Comparison of ENCODE assay signal across 8 mouse cellular contexts in genomic region chr6:82714243-82714642, GRCm38 (mm10). TPM values are rescaled to one million over a fixed set of nuclear protein-coding genes. Genes with fewer than 3 reads are reported as not detected.
A peak's percentile ranks its signal among the peaks of the same experiment; 100 is the strongest.
DNase-seq lines count a peak whose midpoint lies in the region; ATAC-seq lines count a peak whose summit lies in the region.

No protein-coding gene starts in this region.

- H3K9ac ChIP-seq in midbrain, embryonic 11.5 days (ENCODE audit: low read length): no peak overlapping the region

- DNase-seq in adrenal gland, adult (ENCODE audit: inconsistent age in 2 of 2, low spot score in 1 of 2): peak; percentile 78 to 92
- peak; percentile 63 to 84 for DNase-seq in cerebellum, postnatal 4 days (ENCODE audit: low spot score in 2 of 2)
- DNase-seq in gastrocnemius, adult 8-10 months (ENCODE audit: low spot score in 2 of 2): peak; percentile 53 to 63
- peak; percentile 84 for DNase-seq in induced T-regulatory cell, adult 2 months (ENCODE audit: low read depth)
- DNase-seq in left cerebral cortex, adult 8-10 months (ENCODE audit: low spot score in 2 of 2): peak; percentile 21 to 75
- DNase-seq in midbrain, embryonic 11.5 days (ENCODE audit: low spot score, missing footprints): peak; percentile 98
- peak; percentile 49 to 64 for DNase-seq in right cerebral cortex, postnatal 36 days (ENCODE audit: low spot score in 2 of 2)
- DNase-seq in yolk sac, embryonic 10.5 days (ENCODE audit: low spot score): no peak

- H3K27ac ChIP-seq in midbrain, embryonic 11.5 days (ENCODE audit: low read depth, low read length): no peak overlapping the region

- H3K27me3 ChIP-seq in midbrain, embryonic 11.5 days (ENCODE audit: control insufficient read depth, insufficient read depth, low read length): no peaks in the 10 kb centered on the region

- H3K4me1 ChIP-seq in midbrain, embryonic 11.5 days (ENCODE audit: control insufficient read depth, insufficient read depth, low read length): no peaks in the 10 kb centered on the region

- H3K4me3 ChIP-seq in midbrain, embryonic 11.5 days (ENCODE audit: low read depth, low read length): no peak overlapping the region

- H3K9me3 ChIP-seq in midbrain, embryonic 11.5 days (ENCODE audit: control insufficient read depth, low read length): no peaks in the 10 kb centered on the region

- H3K4me2 ChIP-seq in midbrain, embryonic 11.5 days: no peak overlapping the region

- peak; percentile 76; the same call in 1 of the 2 replicates for ATAC-seq in midbrain, embryonic 11.5 days (ENCODE audit: low FRiP score)

- H3K36me3 ChIP-seq in midbrain, embryonic 11.5 days (ENCODE audit: control insufficient read depth, insufficient read depth, low read length): no peaks in the 10 kb centered on the region

- WGBS in midbrain, embryonic 11.5 days: 11% methylated on average over 3 of the region's 3 CpGs

RNA-seq across cellular contexts. Expression of gene Pole4, which starts 9.1 kb away (rescaled TPM):
- total RNA-seq in gastrocnemius, adult 8-10 months (2022): 10 to 100 TPM; 19.6 to 27.0 (median 20.2) TPM
- 10 to 100 TPM; 28.4 to 31.3 (median 30.5) TPM for total RNA-seq in left cerebral cortex, adult 8-10 months (2022)
- 107 and 111 TPM in 2 replicates for polyA plus RNA-seq in midbrain, embryonic 11.5 days (2014; fragmentation: Nextera tagmentation; extraction: Ambion mirVana)
